Mouse (Mus musculus): ENCODE measurements around the gene Olfr821.
"Not testable (repeated sequence)": the region's sequence is repeated elsewhere in the genome, so short reads cannot be mapped to it uniquely, and the experiment has no call there.

The Olfr821 gene

DNA sequence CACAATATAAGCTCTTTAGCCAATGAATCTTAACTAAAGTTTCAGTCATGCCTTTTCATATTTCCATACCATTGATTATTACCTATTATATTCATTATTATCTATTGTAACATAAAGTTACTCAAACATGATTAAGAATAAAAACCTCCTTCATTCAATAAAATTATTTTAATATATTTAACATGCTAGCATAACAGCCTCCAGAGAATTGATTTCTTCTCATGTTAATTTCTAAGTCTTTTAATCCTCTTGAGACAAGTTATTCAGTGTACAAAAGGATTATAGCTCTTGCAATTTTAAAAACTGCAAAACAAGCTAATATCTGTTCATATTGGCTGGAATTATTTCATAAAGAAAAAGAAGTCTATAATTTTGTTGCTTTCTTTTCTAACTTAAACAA is at the start of gene Olfr821:
Gene Olfr821 (plus strand): TSS at position 301 of the 400 bp plus-strand sequence.
- no peak for DNase-seq

DNA sequence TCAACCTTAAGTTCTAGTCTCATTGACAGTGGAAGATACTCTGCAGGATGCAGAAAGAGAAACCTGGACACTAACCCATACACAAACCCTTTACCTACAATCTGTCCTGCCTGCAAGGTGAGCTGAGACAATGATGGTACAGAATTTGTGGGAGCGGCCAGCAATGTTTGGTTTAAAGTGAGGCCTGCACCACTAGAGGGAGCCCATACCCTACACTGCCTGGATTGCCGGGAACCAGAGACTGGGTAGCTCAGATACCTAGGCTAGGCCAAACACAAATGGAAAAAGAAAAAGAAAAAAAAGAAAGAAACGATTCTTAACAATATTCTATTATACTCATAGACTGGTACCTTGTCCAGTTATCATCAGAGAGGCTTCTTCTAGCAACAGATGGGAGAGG is 48.3 kb upstream of the Olfr821 start:
- not testable (repeated sequence) for DNase-seq

- DNase-seq: not testable (repeated sequence)
Measured at GRCm38 (mm10) chr10:129984962-129985361, 45.2 kb upstream of the Olfr821 start, which contains the start of gene Gm10310. TSS of gene Gm10310 (minus strand) at chr10:129985062.

GRCm38 (mm10) chr10:130004104-130004503 is 26.0 kb upstream of the Olfr821 start:
- not testable (repeated sequence) for DNase-seq

DNA sequence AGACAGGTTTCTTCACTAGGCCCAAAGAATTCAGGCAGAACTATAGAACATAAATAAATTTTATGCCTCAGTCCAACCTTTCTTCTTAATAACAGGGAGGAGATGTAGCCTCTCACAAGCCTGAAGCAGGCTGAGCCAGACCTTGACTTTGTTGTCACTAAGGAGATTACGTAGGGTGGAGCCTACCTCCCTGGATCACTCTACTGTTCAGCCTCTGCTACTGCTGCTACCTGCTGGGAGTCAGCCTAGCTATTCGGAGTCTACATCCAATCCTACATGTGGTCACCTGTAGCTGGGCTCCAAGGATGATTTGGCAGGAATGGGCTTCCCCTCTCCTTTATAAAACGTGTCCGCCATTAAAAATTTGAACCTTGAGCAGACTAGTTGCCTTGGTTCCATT is 24.8 kb upstream of the Olfr821 start:
- not testable (repeated sequence) for DNase-seq

DNA sequence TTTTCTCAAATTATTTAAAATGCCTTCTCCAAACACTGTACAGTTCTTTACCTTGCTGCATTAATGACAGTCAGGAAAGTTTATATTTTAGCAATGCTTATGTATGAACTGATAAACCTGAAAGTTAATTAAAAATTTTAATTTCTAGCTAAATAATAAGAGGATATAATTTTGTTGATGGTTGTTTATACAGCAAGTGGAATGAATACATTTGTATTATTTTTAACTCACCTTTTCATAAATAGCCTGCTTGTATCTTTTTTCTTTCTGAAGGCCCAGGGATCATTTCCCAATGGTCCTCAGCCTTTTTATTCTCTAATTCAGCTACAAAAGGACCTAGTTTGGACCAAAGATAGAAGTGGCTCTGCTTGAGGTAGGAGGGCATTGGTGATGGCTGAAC is 17.8 kb upstream of the Olfr821 start, which contains the start of gene Olfr820:
Gene Olfr820 (plus strand): TSS at position 301 of the 400 bp plus-strand sequence.
- DNase-seq: no peak

DNA sequence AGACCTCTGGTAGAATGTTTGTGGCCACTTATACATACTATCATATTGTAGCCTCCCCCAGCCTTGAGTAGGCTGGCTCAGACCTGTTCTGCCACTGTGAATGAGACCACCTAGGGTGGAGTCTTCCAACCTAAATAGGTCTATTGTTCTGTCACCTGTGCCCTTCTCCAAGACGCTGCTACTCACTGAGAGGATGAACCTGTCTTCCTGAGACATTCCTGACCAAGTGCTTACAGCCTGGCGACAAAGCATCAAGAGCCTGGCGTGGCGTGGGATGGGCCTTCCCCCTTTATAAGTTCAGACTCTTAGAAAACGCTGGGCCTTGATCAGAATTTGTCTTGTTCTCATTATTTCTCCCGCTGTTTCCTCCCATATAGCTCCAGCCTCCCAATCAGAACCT is 6.9 kb downstream of the Olfr821 start:
- no peak for DNase-seq

GRCm38 (mm10) chr10:130070910-130071309 is 40.8 kb downstream of the Olfr821 start, which contains the start of gene Olfr822:
TSS of gene Olfr822 (plus strand) at chr10:130071210.
- no peak for DNase-seq

Data from spleen, adult 18-20 months (tissue).